Comparison of ENCODE assay signal across 8 mouse cellular contexts in the genomic region with DNA sequence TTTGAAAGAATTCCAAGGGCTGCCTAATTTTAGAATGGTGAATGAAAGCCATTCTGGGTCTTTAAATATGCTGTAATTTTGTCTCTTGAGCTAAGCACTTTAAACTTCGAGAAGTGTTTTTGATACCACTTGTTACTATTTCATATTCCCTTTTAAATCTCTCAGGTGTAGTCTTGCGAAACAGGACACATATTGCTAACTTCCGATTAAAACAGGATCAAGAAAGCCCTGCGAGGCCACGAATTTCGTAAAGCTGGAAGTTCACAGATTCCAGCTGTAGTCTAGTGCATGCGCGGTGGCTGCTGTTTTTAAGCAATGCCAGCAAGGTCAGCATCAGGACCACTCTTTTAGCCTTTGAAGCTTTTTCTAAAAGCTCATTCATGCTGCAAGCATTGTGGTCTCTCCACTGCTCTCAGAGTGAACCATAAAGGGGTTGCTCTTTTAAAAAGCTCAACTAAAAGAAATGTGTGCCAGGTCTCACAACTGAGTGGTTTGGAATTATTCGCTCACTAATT. TPM values are rescaled to one million over a fixed set of nuclear protein-coding genes. Genes with fewer than 3 reads are reported as not detected.
DNase-seq lines count a peak whose midpoint lies in the region; ATAC-seq and TF ChIP-seq lines count a peak whose summit lies in the region.
"Had no signal": no experiment of that assay in that cellular context is flagged by ENCODE, and none has a peak within 500 bp of the region (broad histone marks: within the 10 kb centered on the region; RNA-seq: fewer than 3 reads in every experiment).

No protein-coding gene starts in this region.

- no peaks in the 10 kb centered on the region for H3K9me3 ChIP-seq in heart, embryonic 15.5 days (replicated peaks)
- no peaks in the 10 kb centered on the region for H3K9me3 ChIP-seq in neural tube, embryonic 12.5 days

- peak overlapping the region; percentile 20; the same call in 1 of the 2 replicates for H3K9ac ChIP-seq in heart, embryonic 15.5 days
- H3K9ac ChIP-seq in liver, adult 2 months (ENCODE audit: low read depth, low read length) = no peak overlapping the region
- no peak overlapping the region for H3K9ac ChIP-seq in neural tube, embryonic 12.5 days

- H3K27ac ChIP-seq in heart, embryonic 15.5 days = peak overlapping the region; percentile 88
- peak overlapping the region; percentile 71 for H3K27ac ChIP-seq in liver, adult 2 months (replicated peaks; ENCODE audit: insufficient read depth, low read depth, low read length)
- no peak overlapping the region for H3K27ac ChIP-seq in neural tube, embryonic 12.5 days

- TF ChIP-seq CTCF in liver, adult 2 months (IDR thresholded peaks at IDR 0.05; ENCODE audit: low read depth, low read length) = no peak

- TF ChIP-seq POLR2A in liver, adult 2 months (IDR thresholded peaks at IDR 0.05; ENCODE audit: extremely low read depth, insufficient read depth, low read length) = no peak

- peaks cover 3% of the 10 kb centered on the region; the same call in 1 of the 2 replicates for H3K36me3 ChIP-seq in heart, embryonic 15.5 days
- peaks cover 1% of the 10 kb centered on the region; the same call in 1 of the 2 replicates for H3K36me3 ChIP-seq in liver, adult 2 months (ENCODE audit: control insufficient read depth, insufficient read depth, low read length)
- 0 out of 2 replicates have a peak, but pooled peaks cover 3% of the 10 kb centered on the region for H3K36me3 ChIP-seq in neural tube, embryonic 12.5 days

- peak overlapping the region; percentile 73 for H3K4me3 ChIP-seq in heart, embryonic 15.5 days
- H3K4me3 ChIP-seq in liver, adult 2 months (ENCODE audit: insufficient read depth, low read depth, low read length) = peak overlapping the region; percentile 54; the same call in 1 of the 2 replicates
- no peak overlapping the region; the same call in 1 of the 2 replicates for H3K4me3 ChIP-seq in neural tube, embryonic 12.5 days

- peaks cover 14% of the 10 kb centered on the region for H3K4me1 ChIP-seq in heart, embryonic 15.5 days (replicated peaks)
- peaks cover 2% of the 10 kb centered on the region for H3K4me1 ChIP-seq in liver, adult 2 months (ENCODE audit: control insufficient read depth, insufficient read depth, low read length)
- peaks cover 3% of the 10 kb centered on the region; the same call in 1 of the 2 replicates for H3K4me1 ChIP-seq in neural tube, embryonic 12.5 days

- WGBS in heart, embryonic 15.5 days = 74% methylated on average over 9 of the region's 9 CpGs
- WGBS in liver, adult 2 months = 32% methylated on average over 9 of the region's 9 CpGs
- 61% methylated on average over 9 of the region's 9 CpGs for WGBS in neural tube, embryonic 12.5 days

- no peaks in the 10 kb centered on the region for H3K27me3 ChIP-seq in heart, embryonic 15.5 days
- no peaks in the 10 kb centered on the region for H3K27me3 ChIP-seq in liver, adult 2 months (ENCODE audit: control insufficient read depth, insufficient read depth, low read length)
- no peaks in the 10 kb centered on the region for H3K27me3 ChIP-seq in neural tube, embryonic 12.5 days (replicated peaks)

- peak; percentile 29 for DNase-seq in ES-CJ7 (ENCODE audit: low read depth, low spot score)
- DNase-seq in R1 (ENCODE audit: low read depth, low spot score) = peak; percentile 23
- DNase-seq in liver, adult 2 months (ENCODE audit: extremely low read depth, low read depth, low spot score) = peak; percentile 71
- no peak for DNase-seq in spleen, adult 12 weeks (ENCODE audit: low spot score)

- H3K4me2 ChIP-seq in heart, embryonic 15.5 days = peak overlapping the region; percentile 72
- H3K4me2 ChIP-seq in neural tube, embryonic 12.5 days (replicated peaks) = peak overlapping the region; percentile 72

- no peak for ATAC-seq in heart, embryonic 15.5 days (replicated peaks; ENCODE audit: insufficient number of reproducible peaks, insufficient read depth, low FRiP score, low read depth)
- ATAC-seq in neural tube, embryonic 12.5 days (ENCODE audit: low FRiP score, low read depth) = no peak
- no peak for ATAC-seq in activated CD4-positive, CD25-positive, alpha-beta regulatory T cell, adult 4 months

- no peaks in the 10 kb centered on the region for H3K79me2 ChIP-seq in liver, adult 2 months (ENCODE audit: control insufficient read depth, insufficient read depth, low read length)

RNA-seq across cellular contexts. Expression of gene Tfb1m, which starts 0.8 kb away (rescaled TPM):
- polyA plus RNA-seq in heart, embryonic 15.5 days (2015; fragmentation: Nextera tagmentation; extraction: Ambion mirVana) = 14.2 and 14.8 TPM in 2 replicates
- total RNA-seq in liver, adult 2 months (2014; rRNA removed) = 14.2 and 15.8 TPM in 2 replicates
- polyA plus RNA-seq in liver, adult 2 months (2012; rRNA removed) = 3.3 and 5.0 TPM in 2 replicates
- 16.3 and 17.6 TPM in 2 replicates for polyA plus RNA-seq in neural tube, embryonic 12.5 days (2016; fragmentation: Nextera tagmentation; extraction: Ambion mirVana)
- polyA plus RNA-seq in activated CD4-positive, CD25-positive, alpha-beta regulatory T cell, adult 4 months (2017; shearing (Covaris generic)) = 1 to 10 TPM; 6.0 to 8.9 TPM

RNA-seq across cellular contexts. Expression of gene Cldn20, which starts 26.1 kb away (rescaled TPM):
- 0.26 TPM in 1 of 2 replicates, not detected in the other for polyA plus RNA-seq in heart, embryonic 15.5 days (2015; fragmentation: Nextera tagmentation; extraction: Ambion mirVana)
- total RNA-seq in liver, adult 2 months (2014; rRNA removed) = 0.34 TPM in 1 of 2 replicates, not detected in the other
- polyA plus RNA-seq in liver, adult 2 months (2012; rRNA removed) = 0.24 TPM in 1 of 2 replicates, not detected in the other
- 0.43 TPM in 1 of 2 replicates, not detected in the other for polyA plus RNA-seq in neural tube, embryonic 12.5 days (2016; fragmentation: Nextera tagmentation; extraction: Ambion mirVana)
- not detected for polyA plus RNA-seq in activated CD4-positive, CD25-positive, alpha-beta regulatory T cell, adult 4 months (2017; shearing (Covaris generic))
- total RNA-seq: heart, postnatal 10 days had no signal
